Mouse (Mus musculus) spleen, adult 18-20 months (tissue): ENCODE data around the gene Snx29.

Experiments
- DNase-seq, 2 experiments: peaks; one replicate each; pipeline ENCODE4 v3.0.0; 2022; ENCODE audit warnings: mixed read lengths in 2 of 2

Gene Snx29

GRCm38 (mm10) chr16:11801960-11802539, 479.3 kb downstream of the Snx29 start:
- no peak for DNase-seq
